Comparison of ENCODE assay signal across 9 mouse cellular contexts in the genomic region with DNA sequence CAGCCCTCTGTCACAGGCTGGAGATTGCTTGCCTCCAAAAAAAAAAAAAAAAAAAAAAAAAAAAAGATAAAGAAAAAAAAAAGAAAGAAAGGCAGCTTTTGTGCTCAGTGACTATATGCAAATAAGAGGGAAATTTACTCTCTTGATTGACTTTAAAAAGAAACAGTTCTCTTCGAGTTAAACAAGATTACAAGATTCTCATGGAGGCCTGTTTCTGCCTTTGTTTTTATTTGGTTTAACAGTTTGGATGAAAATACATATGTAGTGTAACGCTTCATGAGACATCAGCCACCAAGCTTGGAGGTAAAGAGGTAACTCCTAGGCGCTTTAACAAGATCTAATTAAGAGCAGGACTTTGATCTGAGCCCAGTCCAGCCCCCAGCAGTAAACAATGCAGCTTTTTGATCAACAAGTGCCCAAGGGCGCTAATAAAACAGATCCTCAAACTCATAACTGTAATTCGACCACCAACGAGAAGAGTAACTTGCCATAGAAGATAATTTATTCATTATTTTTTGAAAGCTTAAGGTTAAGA. TPM values are rescaled to one million over a fixed set of nuclear protein-coding genes. Genes with fewer than 3 reads are reported as not detected.
A peak's percentile ranks its signal among the peaks of the same experiment; 100 is the strongest.
DNase-seq lines count a peak whose midpoint lies in the region; ATAC-seq and TF ChIP-seq lines count a peak whose summit lies in the region.
"Had no signal": no experiment of that assay in that cellular context is flagged by ENCODE, and none has a peak within 500 bp of the region (broad histone marks: within the 10 kb centered on the region; RNA-seq: fewer than 3 reads in every experiment).

No protein-coding gene starts in this region.

- H3K27me3 ChIP-seq in forebrain, postnatal 0 days (ENCODE audit: insufficient read depth, low read length) = no peaks in the 10 kb centered on the region
- no peaks in the 10 kb centered on the region for H3K27me3 ChIP-seq in liver, embryonic 11.5 days (replicated peaks; ENCODE audit: control insufficient read depth, insufficient read depth, low read length)
- no peaks in the 10 kb centered on the region for H3K27me3 ChIP-seq in stomach, postnatal 0 days (ENCODE audit: control insufficient read depth, insufficient read depth, low read length)

- peaks cover 25% of the 10 kb centered on the region; the same call in 1 of the 2 replicates for H3K4me1 ChIP-seq in forebrain, postnatal 0 days (ENCODE audit: insufficient read depth)
- peaks cover 24% of the 10 kb centered on the region for H3K4me1 ChIP-seq in liver, embryonic 11.5 days (replicated peaks; ENCODE audit: control insufficient read depth, insufficient read depth, low read length)
- peaks cover 25% of the 10 kb centered on the region for H3K4me1 ChIP-seq in stomach, postnatal 0 days (replicated peaks; ENCODE audit: control insufficient read depth, insufficient read depth)

- no peaks in the 10 kb centered on the region for H3K9me3 ChIP-seq in forebrain, postnatal 0 days (ENCODE audit: low read length)
- H3K9me3 ChIP-seq in liver, embryonic 11.5 days (ENCODE audit: control insufficient read depth, low read length) = no peaks in the 10 kb centered on the region
- H3K9me3 ChIP-seq in stomach, postnatal 0 days (ENCODE audit: control insufficient read depth, low read length) = no peaks in the 10 kb centered on the region

- H3K27ac ChIP-seq in forebrain, postnatal 0 days (ENCODE audit: low read depth, low read length) = no peak overlapping the region
- peak overlapping the region; percentile 28; the same call in 1 of the 2 replicates for H3K27ac ChIP-seq in liver, embryonic 11.5 days (ENCODE audit: low read depth, low read length)
- no peak overlapping the region; the same call in 1 of the 2 replicates for H3K27ac ChIP-seq in stomach, postnatal 0 days (replicated peaks)

- TF ChIP-seq EP300 in stomach, postnatal 0 days (optimal IDR thresholded peaks at IDR 0.05) = no peak

- peaks cover 18% of the 10 kb centered on the region for H3K36me3 ChIP-seq in forebrain, postnatal 0 days (ENCODE audit: insufficient read depth)
- peaks cover 4% of the 10 kb centered on the region; the same call in 1 of the 2 replicates for H3K36me3 ChIP-seq in liver, embryonic 11.5 days (ENCODE audit: control insufficient read depth, insufficient read depth, low read length)
- H3K36me3 ChIP-seq in stomach, postnatal 0 days (ENCODE audit: control insufficient read depth, insufficient read depth, low read length) = peaks cover 10% of the 10 kb centered on the region; the same call in 1 of the 2 replicates

- peak; percentile 10; the same call in 1 of the 2 replicates for ATAC-seq in forebrain, postnatal 0 days
- ATAC-seq in liver, embryonic 11.5 days (replicated peaks; ENCODE audit: low FRiP score) = no peak
- no peak for ATAC-seq in stomach, postnatal 0 days (ENCODE audit: low FRiP score, low TSS enrichment)

- no peak for TF ChIP-seq CTCF in forebrain, postnatal 0 days (IDR thresholded peaks at IDR 0.05; ENCODE audit: low read depth)
- no peak for TF ChIP-seq CTCF in stomach, postnatal 0 days (IDR thresholded peaks at IDR 0.05; ENCODE audit: low read depth)

- 9% methylated on average over 6 of the region's 6 CpGs for WGBS in forebrain, postnatal 0 days
- WGBS in liver, embryonic 11.5 days = 27% methylated on average over 6 of the region's 6 CpGs
- WGBS in stomach, postnatal 0 days = 29% methylated on average over 6 of the region's 6 CpGs

- no peak overlapping the region for H3K4me3 ChIP-seq in forebrain, postnatal 0 days (ENCODE audit: low read depth, low read length)
- no peak overlapping the region for H3K4me3 ChIP-seq in liver, embryonic 11.5 days (ENCODE audit: low read depth, low read length)
- no peak overlapping the region for H3K4me3 ChIP-seq in stomach, postnatal 0 days (ENCODE audit: low read depth, low read length)

- H3K4me2 ChIP-seq in forebrain, postnatal 0 days (ENCODE audit: low read depth) = peak overlapping the region; percentile 35
- H3K4me2 ChIP-seq in liver, embryonic 11.5 days = peak overlapping the region; percentile 48; the same call in 1 of the 2 replicates
- peak overlapping the region; percentile 1; the same call in 1 of the 2 replicates for H3K4me2 ChIP-seq in stomach, postnatal 0 days (replicated peaks; ENCODE audit: low read depth)

- no peak overlapping the region for H3K9ac ChIP-seq in forebrain, postnatal 0 days
- no peak overlapping the region for H3K9ac ChIP-seq in liver, embryonic 11.5 days (ENCODE audit: low read depth, low read length)
- no peak overlapping the region for H3K9ac ChIP-seq in stomach, postnatal 0 days (ENCODE audit: low read length)

- DNase-seq in retina, embryonic 14.5 days (ENCODE audit: low spot score) = peak; percentile 30
- no peak for DNase-seq in retina, postnatal 1 day
- DNase-seq in forebrain, postnatal 0 days = peak; percentile 18
- DNase-seq in liver, embryonic 11.5 days (ENCODE audit: low spot score) = no peak
- DNase-seq in stomach, postnatal 0 days (ENCODE audit: low spot score) = no peak
- no peak for DNase-seq in cerebellum, postnatal 36 days
- DNase-seq in cerebellum, postnatal 10 days = no peak
- no peak for DNase-seq in adrenal gland, postnatal 36 days
- DNase-seq: thymus, adult 18-20 months had no signal

RNA-seq across cellular contexts. Expression of a gene that starts 8.9 kb away (rescaled TPM):
- 78.8 and 103 TPM in 2 replicates for total RNA-seq in forebrain, postnatal 0 days (2014; rRNA removed)
- 62.3 and 72.7 TPM in 2 replicates for polyA plus RNA-seq in forebrain, postnatal 0 days (2015; fragmentation: Nextera tagmentation; extraction: Ambion mirVana)
- polyA plus RNA-seq in liver, embryonic 11.5 days (2014; fragmentation: Nextera tagmentation; extraction: Ambion mirVana) = 33.1 and 35.1 TPM in 2 replicates
- polyA plus RNA-seq in stomach, postnatal 0 days (2015; fragmentation: Nextera tagmentation; extraction: Ambion mirVana) = 34.5 and 37.0 TPM in 2 replicates
- 10 to 100 TPM; 33.3 to 48.6 TPM for total RNA-seq in adrenal gland, postnatal 36 days (2021)

Comparison
In these comparisons a context has a peak if more than half of its experiments do, and no peak if none do; other contexts are left out.
1. DNase-seq: peak in retina, embryonic 14.5 days (single experiment) and forebrain, postnatal 0 days (single experiment); none in retina, postnatal 1 day (single experiment), liver, embryonic 11.5 days (single experiment), stomach, postnatal 0 days (single experiment), cerebellum, postnatal 36 days (0 of 2), cerebellum, postnatal 10 days (0 of 2) and adrenal gland, postnatal 36 days (0 of 2).
2. Peak in every context shown above with its lines, with median percentiles within 50 percentile points of each other: H3K4me2 ChIP-seq.